Mouse (Mus musculus): ENCODE measurements at regions not wholly inside any gene's neighbourhood (a gene's known extent, or its start where the extent isn't known, plus 50 kb on each side); places are given as distances from the start of the nearest gene placed in this dataset.

- H3K4me3 ChIP-seq (ENCODE audit: control insufficient read depth in 1 of 2, insufficient read depth in 1 of 2, low read depth in 2 of 2, low read length in 2 of 2), result no peak overlapping the region
- no peaks in the 10 kb centered on the region for H3K4me1 ChIP-seq (ENCODE audit: control insufficient read depth in 1 of 2, insufficient read depth in 2 of 2, low read length in 2 of 2)
- DNase-seq (ENCODE audit: low read depth, low spot score), result no peak
- no peak overlapping the region for H3K9ac ChIP-seq (ENCODE audit: control insufficient read depth, low read depth, low read length, poor library complexity, severe bottlenecking)
- H3K36me3 ChIP-seq (ENCODE audit: control insufficient read depth in 1 of 2, insufficient read depth in 2 of 2, low read length in 2 of 2), result no peaks in the 10 kb centered on the region
- no peak for TF ChIP-seq MAX (IDR thresholded peaks at IDR 0.05; ENCODE audit: low read length)
- no peak for TF ChIP-seq MXI1 (IDR thresholded peaks at IDR 0.05; ENCODE audit: low read depth, low read length)
- no peak for TF ChIP-seq CHD2 (IDR thresholded peaks at IDR 0.05; ENCODE audit: low read length)
- no peak for TF ChIP-seq MYB (IDR thresholded peaks at IDR 0.05; ENCODE audit: low read depth, low read length)
- no peak for TF ChIP-seq MYC (IDR thresholded peaks at IDR 0.05; ENCODE audit: low read depth, low read length)
- TF ChIP-seq NRF1 (IDR thresholded peaks at IDR 0.05; ENCODE audit: insufficient read depth, low read depth, low read length, poor library complexity, severe bottlenecking), result no peak
- TF ChIP-seq NELFE (IDR thresholded peaks at IDR 0.05; ENCODE audit: low read depth, low read length), result no peak
- no peak for TF ChIP-seq MAFK (IDR thresholded peaks at IDR 0.05; ENCODE audit: borderline replicate concordance, low read depth, low read length)
- no peak overlapping the region for H3K27ac ChIP-seq (ENCODE audit: control insufficient read depth, low read depth, low read length)
- no peaks in the 10 kb centered on the region for H3K79me2 ChIP-seq (ENCODE audit: control insufficient read depth, insufficient read depth, low read length, poor library complexity)
- no peaks in the 10 kb centered on the region for H3K27me3 ChIP-seq (ENCODE audit: control insufficient read depth in 1 of 2, insufficient read depth in 2 of 2, low read length in 2 of 2)
- no peaks in the 10 kb centered on the region for H3K9me3 ChIP-seq (replicated peaks; ENCODE audit: insufficient read depth, low read length)
Measured at GRCm38 (mm10) chr4:125415308-125415707, 75.2 kb upstream of the Grik3 start.

- Histone ChIP-seq H3K9ac (ENCODE audit: control insufficient read depth, low read depth, low read length, poor library complexity, severe bottlenecking) (no peak overlapping the region), H3K36me3 (ENCODE audit: control insufficient read depth in 1 of 2, insufficient read depth in 2 of 2, low read length in 2 of 2) (no peaks in the 10 kb centered on the region), H3K79me2 (ENCODE audit: control insufficient read depth, insufficient read depth, low read length, poor library complexity) (no peaks in the 10 kb centered on the region), H3K4me3 (ENCODE audit: control insufficient read depth in 1 of 2, insufficient read depth in 1 of 2, low read depth in 2 of 2, low read length in 2 of 2) (no peak overlapping the region), H3K27me3 (ENCODE audit: control insufficient read depth in 1 of 2, insufficient read depth in 2 of 2, low read length in 2 of 2) (no peaks in the 10 kb centered on the region), H3K9me3 (replicated peaks; ENCODE audit: insufficient read depth, low read length) (no peaks in the 10 kb centered on the region), H3K4me1 (ENCODE audit: control insufficient read depth in 1 of 2, insufficient read depth in 2 of 2, low read length in 2 of 2) (no peaks in the 10 kb centered on the region), H3K27ac (ENCODE audit: control insufficient read depth, low read depth, low read length) (no peak overlapping the region)
- TF ChIP-seq RCOR1 (IDR thresholded peaks at IDR 0.05; ENCODE audit: low read depth, low read length) (no peak), GATA1 (IDR thresholded peaks at IDR 0.05; ENCODE audit: low read depth, low read length) (no peak), SIN3A (IDR thresholded peaks at IDR 0.05; ENCODE audit: low read length) (no peak), E2F4 (IDR thresholded peaks at IDR 0.05; ENCODE audit: borderline replicate concordance, low read depth, low read length) (no peak), ETS1 (IDR thresholded peaks at IDR 0.05; ENCODE audit: low read depth, low read length) (no peak), MYB (IDR thresholded peaks at IDR 0.05; ENCODE audit: low read depth, low read length) (no peak), JUND (IDR thresholded peaks at IDR 0.05; ENCODE audit: low read depth, low read length) (no peak), POLR2AphosphoS2 (IDR thresholded peaks at IDR 0.05; ENCODE audit: low read length) (no peak), TCF12 (IDR thresholded peaks at IDR 0.05; ENCODE audit: low read depth, low read length) (no peak), TBP (IDR thresholded peaks at IDR 0.05; ENCODE audit: low read depth, low read length) (no peak), USF1 (IDR thresholded peaks at IDR 0.05; ENCODE audit: low read depth, low read length) (no peak), NELFE (IDR thresholded peaks at IDR 0.05; ENCODE audit: low read depth, low read length) (no peak)
- no peak for DNase-seq (ENCODE audit: low read depth, low spot score)
Measured at GRCm38 (mm10) chr4:125413833-125414719, 76.4 kb upstream of the Grik3 start.
